Mouse (Mus musculus) heart, embryonic 14.5 days (tissue): Measurements from ENCODE around the gene Tmem191c. TPM values are rescaled to one million over a fixed set of nuclear protein-coding genes. Genes with fewer than 3 reads are reported as not detected.

ENCODE experiments used
- ATAC-seq: fragments of 200-750 bp; cut with Nextera tagmentation; 2 replicates; pipeline ENCODE4 v1.8.0; 2017; ENCODE audit warnings: low read depth, moderate TSS enrichment; ENCODE audit not compliant: insufficient number of reproducible peaks, insufficient read depth, low FRiP score
- H3K27ac ChIP-seq, 2 experiments: fragments of 200-500 bp in 1 of 2; fragments of 300-500 bp in 1 of 2; sonication (generic) in 1 of 2; replicated peaks in 1 of 2; 2 replicates each; pipeline ENCODE4 v1.5.1; 2012 to 2014; ENCODE audit warnings: low read depth in 2 of 2, low read length in 2 of 2, control low read depth in 1 of 2, mild to moderate bottlenecking in 1 of 2, mixed read lengths in 1 of 2; ENCODE audit not compliant: control insufficient read depth in 1 of 2, insufficient read depth in 1 of 2
- H3K27me3 ChIP-seq: fragments of 300-500 bp; sonication (generic); 2 replicates; pipeline ENCODE4 v1.6.1; 2014; ENCODE audit warnings: mild to moderate bottlenecking, low read length, control low read depth; ENCODE audit not compliant: control insufficient read depth, insufficient read depth
- H3K36me3 ChIP-seq: fragments of 300-500 bp; sonication (generic); 2 replicates; pipeline ENCODE4 v1.6.1; 2014; ENCODE audit warnings: mild to moderate bottlenecking, control low read depth, low read length, mixed read lengths; ENCODE audit not compliant: control insufficient read depth, insufficient read depth
- H3K4me1 ChIP-seq, 2 experiments: fragments of 200-500 bp in 1 of 2; fragments of 300-500 bp in 1 of 2; sonication (generic) in 1 of 2; 2 replicates each; pipeline ENCODE4 v1.6.1; 2012 to 2014; ENCODE audit warnings: low read length in 2 of 2, control low read depth in 1 of 2, mixed read lengths in 1 of 2; ENCODE audit not compliant: control insufficient read depth in 2 of 2, insufficient read depth in 2 of 2
- H3K4me2 ChIP-seq: fragments of 300-500 bp; sonication (generic); 2 replicates; pipeline ENCODE4 v1.6.1; 2014; ENCODE audit warnings: mild to moderate bottlenecking, low read length
- H3K4me3 ChIP-seq, 2 experiments: fragments of 200-500 bp in 1 of 2; fragments of 300-500 bp in 1 of 2; sonication (generic) in 1 of 2; 2 replicates each; pipeline ENCODE4 v1.5.1; 2012 to 2014; ENCODE audit warnings: low read length in 2 of 2, mild to moderate bottlenecking in 2 of 2, control low read depth in 1 of 2, low read depth in 1 of 2, moderate library complexity in 1 of 2; ENCODE audit not compliant: control insufficient read depth in 1 of 2, insufficient read depth in 1 of 2
- H3K9ac ChIP-seq: fragments of 300-500 bp; sonication (generic); 2 replicates; pipeline ENCODE4 v1.6.1; 2014; ENCODE audit warnings: mild to moderate bottlenecking, low read length
- H3K9me3 ChIP-seq: fragments of 300-500 bp; sonication (generic); 2 replicates; pipeline ENCODE4 v1.6.1; 2016; ENCODE audit warnings: low read length, control low read depth; ENCODE audit not compliant: control insufficient read depth
- WGBS: fragments of 180-500 bp; shearing (Covaris S2); extraction: QIAGEN DNeasy Blood & Tissue Kit; methylation state at CpG from one replicate; pipeline ENCODE4 v1.1.7; 2014; 5-methylcytosine and 5-hydroxymethylcytosine counted together
- polyA plus RNA-seq: library from polyadenylated mRNA; unstranded; fragments of >200 nt; fragmentation: Nextera tagmentation; extraction: Ambion mirVana; gene quantifications from 2 replicates; pipeline ENCODE4 v1.2.1, GENCODE M21; 2014

Tmem191c gene
- polyA plus RNA-seq, 1 experiment from 2014 or later, result 7.2 TPM

DNA sequence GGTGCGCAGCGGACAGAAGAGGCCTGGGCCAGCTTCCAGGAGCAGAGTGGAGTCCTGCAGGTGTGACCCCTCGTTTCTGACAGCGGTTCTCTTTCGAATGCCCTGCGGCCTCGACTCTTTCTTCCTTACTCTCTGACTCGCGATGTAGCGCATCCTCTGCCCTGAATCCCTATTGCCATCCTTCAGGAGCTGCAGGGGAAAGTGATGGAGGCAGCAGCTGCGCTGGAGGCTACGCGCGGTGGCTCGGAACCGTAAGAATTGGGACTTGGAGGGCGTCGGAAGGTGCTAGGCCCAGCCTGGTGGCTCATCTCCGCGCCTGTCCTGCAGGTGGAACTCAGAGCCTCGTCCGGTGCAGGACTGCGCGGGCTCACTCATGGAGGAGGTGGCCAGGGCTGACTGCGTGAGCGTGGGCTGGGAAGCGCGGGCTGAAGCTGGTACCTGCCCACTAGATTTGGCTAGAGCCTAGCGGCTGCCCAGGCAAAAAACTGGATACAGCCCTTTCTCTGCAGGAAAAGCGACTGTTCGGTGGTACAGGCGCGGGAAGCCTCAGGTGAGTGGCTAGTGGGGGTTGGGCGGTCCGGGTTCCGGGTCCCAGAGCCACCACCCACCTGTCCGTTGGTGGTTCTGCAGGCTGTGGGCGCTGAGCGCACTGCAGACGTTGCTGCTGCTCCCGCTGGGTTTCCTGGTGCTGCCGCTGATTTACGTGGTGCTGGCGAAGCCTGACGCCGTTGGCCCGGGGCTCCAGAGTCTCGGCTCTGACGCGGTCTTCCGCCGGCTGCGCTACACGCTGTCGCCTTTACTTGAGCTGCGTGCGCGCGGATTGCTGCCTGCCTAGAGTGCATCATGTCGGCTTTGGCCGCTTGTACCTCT is 1.7 kb downstream of the Tmem191c start:
- peaks cover 23% of the 10 kb centered on the region for H3K27me3 ChIP-seq
- ATAC-seq, result no peak
- H3K9ac ChIP-seq, result peak overlapping the region; percentile 51
- H3K4me3 ChIP-seq, result peak overlapping the region; percentile 24 to 56
- WGBS, result 3% methylated on average over 60 of the region's 61 CpGs
- peak overlapping the region; percentile 95 for H3K4me2 ChIP-seq
- no peaks in the 10 kb centered on the region for H3K9me3 ChIP-seq
- peaks cover 3 to 17% of the 10 kb centered on the region in 2 experiments; a peak in 3 of 4 replicates for H3K4me1 ChIP-seq
- no peak overlapping the region for H3K27ac ChIP-seq
- H3K36me3 ChIP-seq, result peaks cover 35% of the 10 kb centered on the region

DNA sequence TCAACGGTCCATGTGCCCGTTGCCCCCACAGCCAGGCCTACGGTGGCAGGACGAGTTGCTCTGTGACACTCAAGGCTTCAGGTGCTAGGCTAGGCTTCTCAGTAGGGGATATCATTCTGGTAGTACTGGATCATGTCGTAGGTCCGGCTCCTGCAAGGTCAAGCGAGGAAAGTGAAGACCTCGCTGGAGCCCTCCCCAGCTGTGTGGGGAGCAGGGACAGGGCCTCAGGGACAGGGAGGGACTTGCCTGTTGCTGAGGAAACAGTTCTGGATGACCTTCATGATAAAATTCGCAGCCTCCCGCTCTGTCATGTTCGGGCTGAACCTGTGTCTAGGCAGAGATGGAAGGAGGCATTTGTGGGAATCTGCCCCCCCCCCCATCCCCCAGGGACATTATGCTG is 4.6 kb downstream of the Tmem191c start:
- Histone ChIP-seq H3K36me3 (peaks cover 64% of the 10 kb centered on the region), H3K4me1 (peaks cover 3 to 24% of the 10 kb centered on the region in 2 experiments; a peak in 3 of 4 replicates), H3K27ac (no peak overlapping the region), H3K4me3 (no peak overlapping the region), H3K4me2 (no peak overlapping the region), H3K9me3 (no peaks in the 10 kb centered on the region), H3K27me3 (peaks cover 23% of the 10 kb centered on the region), H3K9ac (no peak overlapping the region)
- 85% methylated on average over 11 of the region's 11 CpGs for WGBS
- no peak for ATAC-seq

DNA sequence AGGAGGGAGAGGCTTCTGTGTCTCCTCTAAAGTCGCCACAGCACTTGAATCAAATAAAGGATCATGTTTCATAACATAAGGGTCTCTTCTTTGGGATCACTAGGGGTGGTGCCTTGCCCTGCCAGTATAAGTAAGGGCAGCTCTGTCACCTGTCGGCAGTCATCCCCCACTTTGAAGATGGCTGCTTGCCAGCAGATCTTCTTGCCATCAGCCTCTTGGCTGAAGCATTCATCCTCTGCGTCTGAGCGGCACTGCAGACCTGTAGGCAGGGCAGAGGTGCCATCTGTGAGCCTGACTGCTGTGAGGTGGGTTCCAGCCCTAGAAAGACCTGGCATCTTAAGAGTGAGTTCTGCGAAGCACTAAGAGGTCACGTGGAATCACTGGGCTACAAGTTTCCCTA is 7.3 kb downstream of the Tmem191c start:
- peaks cover 10% of the 10 kb centered on the region for H3K27me3 ChIP-seq
- H3K9me3 ChIP-seq, result no peaks in the 10 kb centered on the region
- H3K4me3 ChIP-seq, result no peak overlapping the region
- no peak overlapping the region for H3K4me2 ChIP-seq
- H3K36me3 ChIP-seq, result peaks cover 89% of the 10 kb centered on the region
- peaks cover 0 to 7% of the 10 kb centered on the region in 2 experiments; a peak in 2 of 4 replicates for H3K4me1 ChIP-seq
- WGBS, result 40% methylated on average over 6 of the region's 6 CpGs
- ATAC-seq, result no peak
- H3K27ac ChIP-seq, result no peak overlapping the region
- H3K9ac ChIP-seq, result no peak overlapping the region

DNA sequence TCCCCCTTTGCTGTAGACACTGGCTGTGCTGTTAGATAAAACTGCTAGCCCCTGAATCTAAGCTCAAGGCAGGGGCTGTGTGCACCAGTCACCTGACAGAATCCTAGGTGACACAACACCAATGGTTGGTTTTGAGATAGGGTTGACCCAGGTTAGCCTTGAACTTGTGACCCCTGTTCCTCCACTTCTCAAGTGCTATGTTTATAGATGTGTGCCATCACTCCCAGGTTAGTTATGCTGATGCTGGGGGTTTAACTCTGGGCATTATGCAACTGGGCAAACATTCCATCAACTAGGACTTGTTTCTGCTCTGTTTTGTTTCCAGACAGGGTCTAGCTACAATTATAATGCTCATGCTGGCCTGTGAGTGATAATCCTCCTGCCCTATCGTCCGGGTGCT is 11.2 kb downstream of the Tmem191c start:
- Histone ChIP-seq H3K4me3 (no peak overlapping the region), H3K4me1 (peaks cover 0 to 7% of the 10 kb centered on the region in 2 experiments; a peak in 2 of 4 replicates), H3K27me3 (no peaks in the 10 kb centered on the region), H3K9ac (no peak overlapping the region), H3K36me3 (peaks cover 88% of the 10 kb centered on the region), H3K9me3 (no peaks in the 10 kb centered on the region), H3K27ac (no peak overlapping the region), H3K4me2 (no peak overlapping the region)
- 83% methylated on average over 2 of the region's 2 CpGs for WGBS
- ATAC-seq, result no peak

DNA sequence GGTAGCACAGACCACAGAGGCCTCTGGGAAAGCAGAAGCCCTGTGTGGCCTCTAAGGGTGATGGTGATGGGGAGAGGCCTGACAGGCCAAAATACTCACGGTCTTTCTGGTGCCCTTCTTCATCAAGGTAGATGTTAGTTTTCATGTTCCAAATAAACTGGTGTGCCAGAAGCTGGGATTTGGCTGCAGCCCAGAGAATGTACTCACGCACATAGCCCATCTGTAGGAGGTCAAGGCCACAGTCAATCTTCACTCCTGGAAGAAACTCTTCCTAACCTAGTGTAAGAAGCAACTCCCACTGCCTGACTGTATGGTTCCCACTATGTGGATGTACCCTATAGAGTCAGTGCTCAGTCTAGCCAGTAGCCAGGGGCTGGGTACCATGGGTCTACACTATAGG is 15.1 kb downstream of the Tmem191c start:
- H3K4me3 ChIP-seq, result no peak overlapping the region
- ATAC-seq, result no peak
- peaks cover 76% of the 10 kb centered on the region for H3K36me3 ChIP-seq
- 89% methylated on average over 2 of the region's 2 CpGs for WGBS
- H3K27me3 ChIP-seq, result no peaks in the 10 kb centered on the region
- H3K9me3 ChIP-seq, result no peaks in the 10 kb centered on the region
- H3K4me1 ChIP-seq, result no peaks in the 10 kb centered on the region
- no peak overlapping the region for H3K9ac ChIP-seq
- H3K4me2 ChIP-seq, result no peak overlapping the region
- H3K27ac ChIP-seq, result no peak overlapping the region

DNA sequence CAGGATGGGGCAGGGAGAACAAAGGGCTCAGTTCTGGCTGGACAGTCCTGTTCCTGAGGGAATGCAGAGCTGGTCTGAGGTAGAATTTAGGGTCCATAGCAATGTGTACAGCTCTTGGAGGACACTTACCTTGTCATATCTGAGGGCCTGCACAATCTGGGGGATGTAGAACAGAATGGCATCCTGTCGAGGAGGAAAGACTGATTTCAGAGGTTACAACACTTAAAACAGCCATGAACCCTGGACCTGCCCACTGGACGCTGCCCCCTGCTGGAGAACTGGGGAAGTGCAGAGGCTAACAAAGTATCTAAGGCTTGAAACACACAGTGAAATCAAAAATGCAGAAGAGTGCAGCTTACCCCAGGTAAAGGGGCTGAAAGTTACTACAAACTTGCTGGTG is 16.9 kb downstream of the Tmem191c start:
- Histone ChIP-seq H3K4me2 (no peak overlapping the region), H3K9me3 (no peaks in the 10 kb centered on the region), H3K36me3 (peaks cover 78% of the 10 kb centered on the region), H3K4me1 (no peaks in the 10 kb centered on the region), H3K27ac (no peak overlapping the region), H3K4me3 (no peak overlapping the region), H3K9ac (no peak overlapping the region), H3K27me3 (no peaks in the 10 kb centered on the region)
- 4% methylated on average over 2 of the region's 2 CpGs for WGBS
- ATAC-seq, result no peak

DNA sequence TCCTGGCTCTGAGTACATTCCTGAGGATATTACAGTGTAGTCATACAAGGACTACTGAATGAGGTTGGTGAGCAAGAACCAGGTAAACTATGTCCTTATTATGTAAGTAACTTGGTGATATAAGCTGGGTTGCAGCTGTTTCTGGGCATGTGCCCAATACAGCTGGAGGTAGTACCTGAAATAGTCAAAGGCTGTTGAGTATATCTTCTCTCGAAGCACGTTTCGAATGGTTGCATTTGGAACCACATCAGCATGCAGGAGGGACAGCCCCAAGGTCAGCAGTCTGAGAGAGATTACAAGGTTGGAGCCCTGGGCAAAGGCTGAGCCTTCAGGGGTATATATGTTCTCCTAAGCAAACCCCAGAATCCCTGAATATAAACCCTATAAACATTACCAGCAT is 24.9 kb downstream of the Tmem191c start:
- Histone ChIP-seq H3K4me2 (no peak overlapping the region), H3K27me3 (no peaks in the 10 kb centered on the region), H3K4me3 (no peak overlapping the region), H3K4me1 (no peaks in the 10 kb centered on the region), H3K9ac (no peak overlapping the region), H3K36me3 (peaks cover 82% of the 10 kb centered on the region), H3K27ac (no peak overlapping the region), H3K9me3 (no peaks in the 10 kb centered on the region)
- 77% methylated on average over 3 of the region's 3 CpGs for whole genome bisulfite sequencing
- no peak for ATAC-seq
